Mouse (Mus musculus) lung, postnatal 14 days (tissue): ENCODE measurements around the gene Klhl10.

Source experiments
- DNase-seq: peaks from one replicate; pipeline ENCODE4 v3.0.0; 2021

Klhl10 gene

DNA sequence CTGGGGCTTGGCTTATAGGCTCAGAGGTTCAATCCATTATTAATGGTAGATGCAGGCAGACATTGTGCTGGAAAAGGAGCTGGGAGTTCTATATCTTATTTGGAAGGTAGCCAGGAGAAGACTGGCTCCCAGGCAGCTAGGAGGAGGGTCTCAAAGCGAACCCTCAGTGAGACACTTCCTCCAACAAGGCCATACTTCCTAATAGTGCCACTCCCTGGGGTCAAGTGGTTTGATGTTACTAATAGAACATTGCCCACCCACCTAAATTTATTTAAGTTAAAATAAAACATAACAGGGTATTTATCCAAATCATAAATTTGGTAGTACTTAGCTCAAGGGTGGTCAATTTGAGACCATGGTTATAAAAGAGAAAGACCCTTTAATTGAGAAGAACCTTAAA is 24.1 kb downstream of the Klhl10 start:
- no peak for DNase-seq

DNA sequence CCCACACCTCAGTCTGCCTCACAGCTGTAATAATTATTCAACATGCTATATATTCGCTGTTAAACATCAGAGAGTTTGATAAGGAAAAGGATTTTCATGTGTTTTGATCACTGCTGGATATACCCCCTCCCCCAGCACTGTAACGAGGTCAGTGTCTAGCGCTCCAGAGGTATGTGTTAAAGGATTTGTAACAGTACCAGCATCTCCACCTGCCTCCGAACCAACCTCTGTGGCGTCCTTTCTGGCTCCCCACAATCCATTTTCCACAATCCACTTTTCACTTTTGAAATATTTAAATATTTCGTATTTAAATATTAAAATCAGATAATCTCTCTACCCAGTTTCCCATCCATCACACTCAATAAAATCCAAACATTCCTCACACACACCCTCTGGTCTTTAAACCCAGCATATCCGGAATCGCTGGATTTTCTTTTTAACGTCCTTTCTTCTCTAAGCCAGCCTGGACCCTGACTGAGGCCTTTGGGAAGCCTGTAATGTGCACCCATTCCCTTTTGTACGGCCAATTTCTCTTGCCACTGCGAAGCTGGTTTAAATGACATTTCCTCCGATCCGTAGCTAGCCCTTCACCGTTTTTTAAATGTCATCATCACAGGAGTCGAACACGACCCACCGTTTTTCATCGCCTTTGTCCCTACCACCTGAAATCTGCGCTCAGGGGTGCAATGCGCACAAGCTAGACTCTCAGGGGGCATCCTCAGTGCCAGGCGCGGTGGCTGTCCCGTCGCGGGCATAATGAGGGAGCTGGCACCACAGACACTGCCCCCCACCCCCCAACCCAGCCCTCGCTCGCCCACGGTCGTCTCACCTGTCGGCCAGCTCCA is 29.9 kb downstream of the Klhl10 start:
- DNase-seq: no peak

DNA sequence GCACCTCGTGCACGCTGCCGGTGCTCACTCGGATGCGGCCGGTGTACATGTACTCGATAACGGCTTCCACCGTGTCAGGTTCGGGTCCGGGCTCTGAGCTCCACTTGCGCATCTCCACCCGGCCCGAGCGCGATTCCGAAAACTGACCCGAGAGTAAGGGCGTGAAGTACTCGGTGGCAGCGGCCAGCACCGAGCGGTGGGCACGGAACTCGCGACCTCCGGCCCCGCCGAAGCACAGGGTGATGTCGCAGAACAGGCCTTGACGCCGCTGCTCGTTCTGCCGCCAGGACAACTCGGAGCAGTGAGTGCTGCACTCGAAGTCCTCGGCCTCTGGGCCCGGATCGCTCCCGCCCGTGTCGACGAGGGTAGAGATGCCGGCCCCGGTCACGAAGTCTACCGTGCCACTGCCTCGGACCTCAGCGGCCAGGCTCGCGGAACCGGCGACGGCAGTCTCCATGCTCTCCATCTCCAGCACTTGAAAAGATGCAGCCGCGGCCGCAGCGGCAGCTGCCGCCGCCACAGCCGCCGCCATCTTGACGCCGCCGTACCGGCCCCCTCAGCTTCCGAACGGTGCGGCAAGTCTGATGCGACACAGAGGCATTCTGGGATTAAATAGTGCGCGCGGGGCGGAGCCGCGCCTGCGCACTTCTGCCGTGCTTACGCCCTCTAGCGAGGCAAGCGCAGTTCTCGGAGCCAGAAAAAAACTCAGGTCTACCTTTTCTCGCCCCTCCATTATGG is 30.6 kb downstream of the Klhl10 start, which contains the start of gene Klhl11:
Gene Klhl11 (minus strand): TSS at position 545 of the 738 bp plus-strand sequence.
- peak; percentile 90 for DNase-seq

DNA sequence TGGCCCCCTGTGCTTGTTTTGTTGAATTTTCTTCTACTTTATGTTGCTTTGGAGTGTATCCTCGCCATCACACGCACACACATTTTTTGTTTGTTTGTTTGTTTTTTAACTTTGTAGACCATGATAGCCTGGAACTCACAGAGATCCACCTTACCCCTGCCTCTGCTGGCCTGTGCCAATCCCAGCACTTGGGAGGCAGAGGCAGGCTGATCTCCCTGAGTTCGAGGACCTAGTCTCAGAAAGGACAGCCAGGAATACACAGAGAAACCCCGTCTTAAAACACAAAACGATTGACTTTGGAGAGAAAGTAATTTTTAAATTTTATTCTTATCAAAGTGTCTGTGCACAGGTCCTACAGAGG is 31.2 kb downstream of the Klhl10 start:
- no peak for DNase-seq

DNA sequence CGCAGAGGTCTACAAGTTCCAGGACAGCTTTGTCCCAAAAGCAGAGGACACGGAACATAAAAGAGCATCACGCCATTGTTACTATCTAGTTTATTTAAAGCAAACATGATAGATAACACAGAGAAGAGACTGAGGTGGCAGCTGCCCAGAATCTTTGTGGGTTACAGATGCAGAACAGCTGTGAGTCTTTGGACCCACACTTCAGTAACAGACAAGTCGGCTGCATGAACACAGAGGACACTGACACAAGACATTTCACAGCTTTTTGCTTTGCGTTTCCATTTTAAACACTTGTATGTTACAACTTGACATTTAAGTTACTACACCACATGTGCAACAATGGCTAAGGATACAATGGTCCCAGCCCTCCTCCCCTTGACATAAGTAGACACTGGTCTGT is 34.6 kb downstream of the Klhl10 start:
- DNase-seq: peak; percentile 12

DNA sequence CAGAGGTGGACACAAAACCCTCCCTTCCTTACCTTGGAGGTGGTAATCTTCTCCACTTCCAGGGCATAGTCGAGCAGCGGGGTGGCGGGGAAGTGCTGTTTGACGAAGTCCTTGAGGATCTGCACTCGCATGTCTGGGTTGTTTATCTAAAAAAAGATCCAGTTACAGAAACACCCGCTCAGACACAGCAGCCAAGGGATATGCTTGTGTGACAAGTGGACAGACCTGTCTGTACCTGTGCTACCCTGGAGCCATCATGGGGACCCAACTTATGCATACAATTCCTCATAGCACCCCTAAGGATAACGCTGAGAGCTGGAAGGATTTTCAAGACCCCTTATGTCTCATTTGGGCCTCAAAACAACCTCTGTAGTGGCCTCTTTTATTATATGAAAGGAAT is 37.4 kb downstream of the Klhl10 start:
- no peak for DNase-seq

DNA sequence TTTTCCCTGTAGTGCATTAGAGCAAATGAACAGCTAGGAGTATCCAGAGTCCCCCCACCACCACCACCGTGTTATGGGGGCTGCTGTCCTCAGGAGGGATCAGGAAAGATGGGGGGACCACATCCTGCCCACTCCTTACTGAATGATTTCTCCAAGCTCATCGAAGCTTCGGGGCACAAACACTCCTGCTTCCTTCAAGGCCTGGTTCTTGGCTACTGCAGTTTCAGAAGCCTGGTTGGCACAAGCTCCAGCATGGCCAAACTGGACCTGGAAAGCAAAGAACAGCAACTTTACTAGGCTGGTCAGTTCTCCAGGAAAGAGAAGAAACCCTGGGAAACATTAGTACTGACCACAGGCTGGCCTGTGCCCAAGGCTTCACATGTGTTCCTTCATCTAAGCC is 42.7 kb downstream of the Klhl10 start:
- DNase-seq: no peak

DNA sequence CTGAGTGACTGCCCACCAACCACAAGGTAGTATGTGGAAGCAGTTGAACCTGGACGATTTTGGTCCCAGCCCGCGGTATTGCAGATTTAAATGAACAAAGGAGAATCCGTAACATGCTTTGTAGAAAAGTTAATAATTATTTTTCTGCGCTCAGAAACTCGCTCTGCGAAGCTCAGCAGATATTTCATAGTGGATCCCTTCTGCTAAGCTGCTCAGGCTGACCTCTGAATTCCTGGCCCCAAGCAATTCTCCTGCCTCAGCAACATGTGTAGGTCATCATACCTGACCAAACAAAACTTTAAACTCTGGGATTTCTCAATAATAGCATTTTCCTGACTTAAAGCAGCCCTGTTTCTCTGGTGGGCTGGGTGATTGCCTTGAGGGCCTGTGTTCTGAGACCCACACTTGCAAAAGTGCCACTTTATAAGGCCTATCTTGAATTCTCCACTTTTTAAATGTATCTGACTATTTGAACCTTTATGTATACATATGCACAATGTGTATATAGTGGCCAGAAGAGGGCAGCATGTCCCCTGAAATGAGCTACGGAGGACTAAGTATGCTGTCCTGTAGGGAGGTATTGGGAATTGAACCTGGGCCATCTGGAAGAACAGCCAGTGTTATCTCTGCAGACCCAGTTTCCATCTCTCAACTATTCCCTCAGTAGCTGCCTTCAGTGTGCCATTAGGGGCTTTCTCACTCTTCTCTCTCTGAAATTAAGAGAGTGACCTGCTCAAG is 44.3 kb downstream of the Klhl10 start:
- peak; percentile 46 for DNase-seq

DNA sequence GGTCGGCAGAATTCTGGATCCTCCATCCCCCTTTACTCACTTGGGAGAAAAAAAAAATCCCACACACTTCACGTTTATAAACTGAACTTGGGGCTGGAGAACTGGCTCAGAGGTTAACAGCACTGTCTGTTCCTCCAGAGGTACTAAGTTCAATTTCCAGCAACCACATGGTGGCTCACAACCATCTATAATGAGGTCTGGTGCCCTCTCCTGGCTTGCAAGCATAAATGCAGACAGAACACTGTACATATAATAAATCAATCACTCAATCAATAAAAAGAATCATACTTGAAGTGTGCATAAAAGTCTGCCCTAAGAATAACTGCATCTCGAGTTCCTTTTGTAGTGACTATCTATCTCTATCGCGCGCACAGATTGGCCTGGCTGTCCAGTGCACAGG is 49.2 kb downstream of the Klhl10 start:
- DNase-seq: no peak

DNA sequence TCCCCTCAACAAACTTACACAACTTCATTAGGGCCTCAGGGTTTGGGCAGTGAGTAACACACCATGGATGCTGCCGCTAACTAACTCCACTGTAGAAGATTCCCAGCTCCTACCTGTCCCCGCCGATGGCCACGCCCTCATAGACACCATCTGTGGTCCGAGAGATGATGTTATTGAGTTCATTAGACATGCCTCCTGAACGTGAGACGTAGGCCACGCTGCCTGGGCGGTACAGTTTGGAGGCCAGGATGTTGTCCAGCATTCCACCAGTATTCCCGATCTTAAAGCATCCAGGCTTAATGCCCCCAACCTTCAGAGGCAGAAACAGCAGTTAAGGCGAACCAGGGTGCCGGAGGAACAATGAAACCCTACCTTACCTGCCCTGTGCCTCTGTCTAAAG is 52.1 kb downstream of the Klhl10 start:
- DNase-seq: no peak

DNA sequence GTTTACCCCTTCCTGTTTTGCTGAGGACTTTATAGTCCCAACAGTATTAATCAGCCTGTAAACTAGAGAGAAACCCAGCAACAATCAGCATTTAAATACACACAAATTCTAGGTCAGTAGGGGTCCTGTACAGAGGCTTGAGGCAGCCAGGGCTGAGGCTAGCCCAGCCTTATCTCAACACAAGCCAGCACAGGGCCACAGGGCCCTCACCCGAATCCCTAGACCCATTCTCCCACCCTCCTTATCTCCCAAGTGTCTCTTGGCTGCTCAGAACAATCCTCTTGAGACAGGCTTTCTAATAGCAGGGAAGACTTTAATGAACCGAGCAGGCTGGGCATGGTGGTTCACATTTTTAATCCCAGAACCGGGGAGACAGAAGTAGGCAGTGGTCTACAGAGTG is 58.5 kb downstream of the Klhl10 start:
- no peak for DNase-seq

DNA sequence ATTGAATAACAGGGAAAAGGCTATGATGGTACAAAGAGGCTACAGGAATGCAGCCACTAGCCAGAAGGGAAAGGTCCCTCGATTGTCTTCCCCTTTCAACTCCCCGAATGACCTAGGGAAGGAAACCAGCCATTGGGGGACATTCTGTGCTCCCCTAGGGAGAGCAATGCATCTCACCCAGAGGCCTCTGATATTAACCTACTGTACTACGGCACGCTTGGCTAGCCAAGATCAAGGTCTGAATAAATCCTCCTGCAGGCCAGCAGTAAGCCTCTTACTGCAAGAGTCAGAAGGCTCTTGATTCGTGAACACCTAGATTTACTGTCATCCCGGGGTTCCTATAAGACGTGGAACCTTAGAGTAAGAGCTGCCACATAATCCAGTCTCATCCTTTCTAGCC is 58.9 kb downstream of the Klhl10 start:
- DNase-seq: no peak

DNA sequence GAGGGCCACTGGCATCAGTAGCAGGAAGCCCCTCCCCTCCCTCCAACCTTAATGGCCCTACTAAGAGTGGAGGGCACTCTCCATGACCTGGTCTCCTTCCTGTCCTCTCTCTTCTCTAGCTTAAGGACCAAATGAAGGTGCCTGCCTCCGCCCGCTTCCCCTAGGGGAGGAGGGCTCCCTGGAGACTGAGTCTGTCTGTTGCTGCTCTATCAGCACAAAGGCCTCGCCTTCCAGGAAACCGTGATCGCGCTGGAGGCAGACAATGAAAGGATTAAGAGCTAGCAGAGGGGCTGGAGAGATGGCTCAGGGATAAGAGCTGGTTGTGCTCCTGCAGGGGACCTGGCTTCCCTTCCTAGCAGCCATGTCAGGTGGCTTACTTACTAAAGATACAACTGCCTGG is 59.6 kb downstream of the Klhl10 start:
- no peak for DNase-seq

DNA sequence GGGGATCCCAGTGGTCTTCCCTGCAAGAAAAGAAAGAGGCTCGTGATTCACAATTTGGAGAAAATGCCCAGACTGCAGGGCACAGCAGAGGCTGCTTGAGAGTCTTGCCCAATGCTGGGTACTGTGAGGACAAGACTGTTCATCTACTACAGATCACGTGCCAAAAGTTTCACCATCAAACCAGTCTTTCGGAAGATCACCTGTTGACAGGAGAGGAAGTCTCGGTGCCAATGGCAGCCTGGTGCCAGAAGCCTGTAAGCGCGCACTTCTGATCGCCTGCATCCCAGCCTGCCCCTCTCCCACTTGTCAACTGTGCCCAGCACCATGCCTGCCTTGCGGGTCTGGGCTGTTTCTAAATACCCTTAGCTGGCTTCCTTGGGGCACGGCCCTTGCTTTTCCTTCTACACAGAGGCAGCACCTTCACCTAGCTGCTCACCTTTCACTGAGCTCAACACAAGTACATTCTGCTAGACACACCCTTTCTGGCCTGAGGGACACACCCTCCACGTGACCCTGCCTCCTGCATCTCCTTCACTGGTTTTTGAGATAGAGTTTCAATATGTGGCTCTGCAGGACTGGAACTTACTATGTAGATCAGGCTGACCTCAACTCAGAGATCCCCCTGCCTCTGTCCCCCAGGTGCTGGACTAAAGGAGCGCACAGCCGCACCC is 63.4 kb downstream of the Klhl10 start:
- no peak for DNase-seq

DNA sequence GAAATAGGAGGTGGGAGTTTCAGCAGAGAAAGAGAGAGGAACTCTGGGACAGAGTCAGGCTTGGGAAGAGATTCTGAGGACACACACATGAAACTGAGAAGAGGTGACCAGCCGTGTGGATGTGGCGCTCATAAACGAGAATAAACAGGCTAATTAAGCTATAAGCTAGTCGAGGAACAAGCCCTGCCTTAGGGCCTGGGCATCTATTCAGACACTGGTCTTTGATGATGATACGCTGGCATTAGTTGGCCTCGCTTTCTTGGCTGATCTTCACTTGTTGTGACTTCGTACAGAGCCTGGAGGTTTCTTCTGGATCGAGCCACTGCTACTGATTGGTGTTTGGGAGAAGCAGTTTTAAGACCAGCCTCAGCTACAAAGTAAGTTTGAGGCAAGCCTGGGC is 64.3 kb downstream of the Klhl10 start:
- DNase-seq: no peak
